Comparison of ENCODE assay signal across 10 mouse cellular contexts in genomic region chr11:88404247-88404677, GRCm38 (mm10).
DNase-seq lines count a peak whose midpoint lies in the region; ATAC-seq and TF ChIP-seq lines count a peak whose summit lies in the region.
"Had no signal": no experiment of that assay in that cellular context is flagged by ENCODE, and none has a peak within 500 bp of the region (broad histone marks: within the 10 kb centered on the region; RNA-seq: fewer than 3 reads in every experiment).

No protein-coding gene starts in this region.

- 0 out of 2 replicates have a peak, but pooled peaks have one; percentile 3 for ATAC-seq in forebrain, embryonic 13.5 days
- ATAC-seq in stomach, postnatal 0 days (ENCODE audit: low FRiP score, low TSS enrichment) = peak; percentile 93
- ATAC-seq: Patski had no signal

- peak overlapping the region; percentile 51; the same call in 1 of the 2 replicates for H3K27ac ChIP-seq in layer of hippocampus, adult 2 months
- peak overlapping the region; percentile 90 for H3K27ac ChIP-seq in forebrain, embryonic 13.5 days
- H3K27ac ChIP-seq in stomach, postnatal 0 days (replicated peaks) = peak overlapping the region; percentile 84

- WGBS in forebrain, embryonic 13.5 days = 59% methylated on average over 5 of the region's 5 CpGs
- 45% methylated on average over 5 of the region's 5 CpGs for WGBS in stomach, postnatal 0 days

- peaks cover 91% of the 10 kb centered on the region for H3K4me1 ChIP-seq in forebrain, embryonic 13.5 days
- H3K4me1 ChIP-seq in stomach, postnatal 0 days (replicated peaks; ENCODE audit: control insufficient read depth, insufficient read depth) = peaks cover 10% of the 10 kb centered on the region; the same call in 1 of the 2 replicates

- no peak overlapping the region for H3K4me3 ChIP-seq in layer of hippocampus, adult 2 months
- no peak overlapping the region for H3K4me3 ChIP-seq in forebrain, embryonic 13.5 days
- no peak overlapping the region for H3K4me3 ChIP-seq in stomach, postnatal 0 days (ENCODE audit: low read depth, low read length)

- H3K27me3 ChIP-seq in forebrain, embryonic 13.5 days = no peaks in the 10 kb centered on the region
- H3K27me3 ChIP-seq in stomach, postnatal 0 days (ENCODE audit: control insufficient read depth, insufficient read depth, low read length) = no peaks in the 10 kb centered on the region
- H3K27me3 ChIP-seq: Patski had no signal

- H3K9ac ChIP-seq in forebrain, embryonic 13.5 days = peak overlapping the region; percentile 41; the same call in 1 of the 2 replicates
- H3K9ac ChIP-seq in stomach, postnatal 0 days (ENCODE audit: low read length) = peak overlapping the region; percentile 38; the same call in 1 of the 2 replicates

- peaks cover 4% of the 10 kb centered on the region; the same call in 1 of the 2 replicates for H3K36me3 ChIP-seq in forebrain, embryonic 13.5 days (ENCODE audit: poor library complexity, severe bottlenecking)
- no peaks in the 10 kb centered on the region for H3K36me3 ChIP-seq in stomach, postnatal 0 days (ENCODE audit: control insufficient read depth, insufficient read depth, low read length)

- DNase-seq in layer of hippocampus, adult 2 months (ENCODE audit: low spot score in 2 of 2) = no peak
- DNase-seq in layer of hippocampus, adult 9-11 months = no peak
- peak; percentile 20 for DNase-seq in kidney, postnatal 10 days
- DNase-seq in stomach, postnatal 0 days (ENCODE audit: low spot score) = peak; percentile 83
- DNase-seq in embryo, embryonic 9.5 days (ENCODE audit: extremely low spot score) = no peak
- no peak for DNase-seq in urinary bladder, postnatal 14 days (ENCODE audit: low spot score)
- no peak for DNase-seq in urinary bladder, adult 2 months (ENCODE audit: low spot score)
- DNase-seq: right cerebral cortex, postnatal 4 days had no signal

- peak overlapping the region; percentile 39 for H3K4me2 ChIP-seq in forebrain, embryonic 13.5 days
- H3K4me2 ChIP-seq in stomach, postnatal 0 days (replicated peaks; ENCODE audit: low read depth) = peak overlapping the region; percentile 31; the same call in 1 of the 2 replicates

- TF ChIP-seq CTCF in layer of hippocampus, adult 2 months (conservative IDR thresholded peaks at IDR 0.05) = no peak
- TF ChIP-seq CTCF in stomach, postnatal 0 days (IDR thresholded peaks at IDR 0.05; ENCODE audit: low read depth) = no peak

- H3K9me3 ChIP-seq in forebrain, embryonic 13.5 days (replicated peaks) = no peaks in the 10 kb centered on the region
- H3K9me3 ChIP-seq in stomach, postnatal 0 days (ENCODE audit: control insufficient read depth, low read length) = no peaks in the 10 kb centered on the region

- no peak for TF ChIP-seq EP300 in stomach, postnatal 0 days (optimal IDR thresholded peaks at IDR 0.05)

Comparison
In these comparisons a context has a peak if more than half of its experiments do, and no peak if none do; other contexts are left out.
1. DNase-seq: peak in kidney, postnatal 10 days (single experiment) and stomach, postnatal 0 days (single experiment); none in layer of hippocampus, adult 2 months (0 of 2), layer of hippocampus, adult 9-11 months (single experiment), embryo, embryonic 9.5 days (single experiment), urinary bladder, postnatal 14 days (single experiment) and urinary bladder, adult 2 months (single experiment).
2. Peak in every context shown above with its lines, with median percentiles within 50 percentile points of each other: H3K27ac ChIP-seq.